Mouse (Mus musculus): ENCODE results near the gene Arhgap45. TPM values are rescaled to one million over a fixed set of nuclear protein-coding genes. Genes with fewer than 3 reads are reported as not detected.
"Not testable (repeated sequence)": the region's sequence is repeated elsewhere in the genome, so short reads cannot be mapped to it uniquely, and the experiment has no call there.

The Arhgap45 gene
- total RNA-seq, 2 experiments from 2014 or later, result 1.6 to 1.7 TPM

DNA sequence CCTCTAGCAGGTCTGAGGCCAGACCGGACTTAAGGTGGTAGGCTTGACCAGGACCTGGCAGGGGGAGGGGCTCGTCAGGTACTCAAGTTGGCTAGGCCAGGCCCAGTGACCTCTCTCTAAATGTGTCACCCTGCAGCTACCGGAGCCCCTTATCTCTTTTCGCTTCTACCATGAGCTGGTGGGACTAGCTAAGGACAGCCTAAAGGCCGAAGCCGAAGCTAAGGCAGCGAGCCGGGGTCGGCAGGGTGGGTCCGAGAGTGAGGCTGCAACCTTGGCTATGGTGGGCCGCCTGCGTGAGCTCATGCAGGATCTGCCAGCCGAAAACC, 12.0 kb downstream of the Arhgap45 start:
- intact Hi-C loops (cut with DNase I), result no loop called here
- no peak for DNase-seq

GRCm38 (mm10) chr10:80030191-80030590, 13.7 kb downstream of the Arhgap45 start:
- DNase-seq, result no peak
- intact Hi-C loops (cut with DNase I), result no loop called here

DNA sequence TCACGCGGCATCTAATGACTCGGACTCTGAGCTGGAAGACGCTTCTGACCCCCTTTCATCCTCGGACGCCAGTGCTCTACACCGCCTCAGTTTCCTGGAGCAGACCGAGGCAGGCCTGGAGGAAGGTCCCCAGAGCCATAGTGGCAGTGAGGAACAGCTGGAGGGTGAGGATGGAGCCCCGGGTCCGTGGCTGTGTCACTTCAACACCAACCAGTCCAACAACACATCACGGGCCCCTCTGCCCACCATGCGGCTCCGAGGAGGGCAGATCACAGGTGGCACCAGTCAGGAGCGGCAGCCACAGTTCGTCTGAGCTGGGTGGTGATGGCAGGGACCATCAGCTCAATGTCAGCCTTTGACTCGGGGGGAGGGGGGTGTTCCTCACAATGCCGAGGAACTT, 14.3 kb downstream of the Arhgap45 start:
- intact Hi-C loops (cut with DNase I), result no loop called here

DNA sequence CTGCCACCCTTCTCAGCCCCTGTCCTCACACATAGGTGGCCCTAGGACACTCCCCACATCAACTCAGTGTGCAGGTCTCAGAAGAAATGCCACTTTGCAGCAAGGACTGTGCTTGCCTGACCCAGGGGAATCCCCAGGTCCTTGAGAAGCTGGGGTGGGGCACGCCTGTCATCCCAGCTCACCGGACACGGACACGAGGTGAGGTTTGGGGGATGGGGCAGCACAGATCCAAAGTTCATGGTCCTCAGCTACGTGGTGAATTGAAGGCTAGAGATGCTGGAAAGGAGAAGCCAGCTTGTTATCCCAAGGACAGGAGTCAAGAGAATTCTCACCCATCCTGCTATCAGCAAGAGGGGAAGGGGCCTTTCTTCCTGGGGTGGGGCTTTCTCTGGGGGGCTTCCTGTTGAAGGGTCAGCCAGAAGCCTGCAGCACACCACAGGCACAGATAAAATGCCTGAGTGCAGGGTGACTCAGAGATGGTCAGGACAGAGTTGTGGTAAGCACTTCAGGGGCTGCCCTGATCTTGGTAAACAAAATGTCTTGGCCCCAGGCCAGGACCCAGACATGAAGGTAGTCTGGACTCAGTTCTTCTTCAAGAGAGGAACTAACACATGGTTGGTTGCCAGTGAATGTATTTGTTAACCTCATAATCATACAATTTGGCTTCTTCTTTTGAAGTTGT, 16.5 kb downstream of the Arhgap45 start:
- DNase-seq, result no peak
- intact Hi-C loops (cut with DNase I), result no loop called here

More for the DNA sequence above, 14.3 kb downstream of the Arhgap45 start:
- no peak for DNase-seq

DNA sequence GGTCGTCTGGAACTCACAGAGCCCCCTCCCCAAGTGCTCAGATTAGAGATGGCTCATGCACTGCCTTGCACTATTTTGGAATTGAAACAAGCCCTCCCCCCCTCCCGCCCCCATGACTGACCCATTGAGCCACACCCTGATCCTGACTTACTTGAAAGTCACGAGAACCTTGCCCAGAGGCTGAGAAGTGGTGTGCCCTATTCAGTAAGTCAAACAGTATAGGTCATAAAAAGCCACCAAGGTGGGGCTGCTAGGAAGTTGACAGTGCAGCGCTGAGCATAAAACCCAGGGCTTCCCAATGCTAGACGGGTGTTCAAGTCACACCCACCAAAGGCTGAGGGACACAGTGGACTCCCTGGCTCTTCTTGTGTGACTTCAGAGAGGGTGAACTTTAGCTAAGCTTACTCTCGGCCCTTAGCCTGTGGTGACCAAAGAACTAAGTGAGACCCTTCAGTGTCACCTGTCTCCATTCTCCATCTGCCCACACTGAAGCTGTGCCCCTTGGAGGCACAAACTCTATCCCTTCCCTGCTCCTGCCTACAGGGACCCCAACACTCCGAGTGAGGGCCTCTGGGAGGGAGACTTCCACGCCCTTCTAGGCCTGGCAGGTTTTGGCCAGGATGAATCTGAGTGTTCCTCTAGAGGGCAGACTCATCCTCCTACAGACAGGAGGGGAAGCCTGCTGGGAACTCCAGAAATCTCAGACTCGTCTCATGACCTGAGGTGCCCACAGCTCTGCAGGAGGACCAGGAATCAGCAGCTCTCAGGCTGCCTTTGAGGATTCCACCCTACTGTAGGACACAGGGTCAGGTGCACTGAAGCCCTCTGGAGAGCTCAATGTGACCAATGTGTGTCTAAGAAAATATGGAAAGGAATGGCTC, 17.3 kb downstream of the Arhgap45 start:
- no peak for DNase-seq
- intact Hi-C loops (cut with DNase I), result no loop called here

- DNase-seq, result no peak
- intact Hi-C loops (cut with DNase I), result loop anchor here (5.0 kb wide), 1 partner anchor 43 kb away; no protein-coding TSS in a partner anchor
Observed at GRCm38 (mm10) chr10:80035148-80035547, 18.7 kb downstream of the Arhgap45 start.

- no peak for DNase-seq
- intact Hi-C loops (cut with DNase I), result loop anchor here (5.0 kb wide), 1 partner anchor 43 kb away; no protein-coding TSS in a partner anchor
Observed at GRCm38 (mm10) chr10:80035686-80036085, 19.2 kb downstream of the Arhgap45 start.

DNA sequence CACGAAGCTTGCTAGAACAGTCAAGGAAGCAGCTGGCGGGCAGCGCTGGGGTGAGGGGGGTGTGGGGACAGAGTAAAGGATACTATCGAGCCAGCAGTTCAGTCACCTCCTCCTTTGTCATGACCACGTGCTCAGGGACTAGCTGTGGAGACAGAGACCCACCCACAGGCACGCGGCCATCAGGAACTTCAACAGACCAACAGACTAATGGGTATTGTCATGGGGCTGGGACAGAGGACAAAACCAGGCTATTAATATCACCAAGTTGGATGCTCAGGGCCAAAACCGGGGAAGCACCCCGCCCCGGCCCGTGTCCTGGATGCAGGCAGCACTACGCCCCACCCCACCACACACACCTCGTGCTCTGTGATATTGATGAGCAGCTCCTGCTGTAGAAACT, 20.4 kb downstream of the Arhgap45 start:
- DNase-seq, result no peak
- intact Hi-C loops (cut with DNase I), result loop anchor here (5.0 kb wide), 1 partner anchor 45 kb away; no protein-coding TSS in a partner anchor

DNA sequence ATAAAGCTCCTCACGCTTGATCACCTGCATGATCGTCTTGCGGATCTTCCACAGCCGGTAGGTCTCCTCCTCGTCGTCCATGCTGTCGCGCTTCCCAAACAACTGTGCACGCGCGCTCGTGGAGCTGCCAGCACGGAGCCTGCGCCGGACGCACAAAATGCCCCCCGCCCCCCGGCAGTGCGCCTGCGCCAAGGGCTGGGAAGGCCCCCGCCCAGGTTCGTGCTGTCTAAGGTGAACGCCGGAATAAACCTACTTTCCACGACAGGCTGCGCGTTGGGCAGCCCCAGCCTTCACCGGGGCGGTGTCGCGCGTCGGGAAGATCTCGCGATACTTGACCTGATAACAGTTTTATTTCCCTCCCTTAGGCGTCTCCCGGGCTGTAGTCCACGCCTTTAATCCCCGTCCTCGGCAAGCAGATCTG, 23.1 kb downstream of the Arhgap45 start, which contains the start of gene Polr2e:
Polr2e (minus strand) TSS at position 237 of the 421 bp plus-strand sequence.
- DNase-seq, result peak; percentile 97
- intact Hi-C loops (cut with DNase I), result loop anchor here (5.0 kb wide), 1 partner anchor 47 kb away; no protein-coding TSS in a partner anchor

DNA sequence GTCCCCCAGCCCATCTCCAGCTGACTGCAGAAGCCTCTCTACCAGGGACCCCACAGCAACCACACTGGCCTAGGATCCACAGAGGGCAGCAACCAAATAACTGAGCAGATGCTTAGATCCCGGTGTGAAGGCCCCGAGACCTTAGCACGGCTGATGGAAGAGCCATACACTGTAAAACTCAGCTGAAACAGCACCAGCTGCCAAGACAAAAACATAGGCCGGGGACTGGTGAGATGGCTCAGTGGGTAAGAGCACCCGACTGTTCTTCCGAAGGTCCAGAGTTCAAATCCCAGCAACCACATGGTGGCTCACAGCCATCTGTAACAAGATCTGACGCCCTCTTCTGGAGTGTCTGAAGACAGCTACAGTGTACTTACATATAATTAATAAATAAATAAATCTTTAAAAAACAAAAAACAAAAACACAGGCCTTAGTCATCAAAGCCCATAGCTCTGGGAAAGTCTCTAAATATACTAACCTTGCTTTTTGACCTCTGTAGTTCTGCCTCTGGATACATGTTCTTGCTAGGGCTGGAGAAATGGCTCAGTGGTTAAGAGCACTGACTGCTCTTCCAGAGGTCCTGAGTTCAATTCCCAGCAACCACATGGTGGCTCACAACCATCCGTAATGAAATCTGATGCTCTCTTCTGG, 25.1 kb downstream of the Arhgap45 start:
- intact Hi-C loops (cut with DNase I); DNase-seq: not testable (repeated sequence)

DNA sequence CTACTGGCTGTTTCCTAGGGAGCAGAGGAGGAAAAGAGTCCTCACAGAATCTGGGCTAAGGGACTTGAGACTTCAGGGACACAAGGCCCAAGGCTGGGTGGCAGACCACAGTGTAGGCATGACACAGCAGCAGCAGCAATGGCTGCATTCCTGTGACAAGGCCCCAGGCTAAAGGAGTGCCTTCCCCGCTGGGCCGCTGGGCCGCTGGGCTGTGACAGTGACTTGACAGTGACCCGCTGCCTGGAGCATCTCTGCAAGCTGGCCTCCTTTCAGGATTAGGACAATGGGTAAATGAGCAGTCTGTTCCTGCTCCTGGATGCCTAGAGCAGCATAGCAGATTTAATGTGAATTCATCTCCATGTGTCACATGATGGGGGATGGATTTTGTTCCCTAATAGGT, 27.6 kb downstream of the Arhgap45 start:
- no peak for DNase-seq
- intact Hi-C loops (cut with DNase I), result no loop called here

DNA sequence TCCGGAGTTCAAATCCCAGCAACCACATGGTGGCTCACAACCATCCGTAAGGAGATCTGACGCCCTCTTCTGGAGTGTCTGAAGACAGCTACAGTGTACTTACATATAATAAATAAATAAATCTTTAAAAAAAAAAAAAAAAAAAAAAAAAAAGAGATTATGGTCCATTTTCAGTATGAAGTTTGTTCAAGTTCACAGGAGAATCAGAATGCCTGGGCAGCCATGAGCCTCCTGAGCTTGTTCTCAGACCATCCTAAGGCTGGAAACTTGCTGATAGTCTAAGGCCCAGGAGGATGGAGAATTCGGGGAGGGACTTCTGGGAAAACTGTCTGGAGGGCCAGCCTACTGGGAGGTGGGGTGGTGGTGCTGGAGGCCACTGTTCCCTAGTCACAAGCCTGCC, 28.9 kb downstream of the Arhgap45 start:
- DNase-seq; intact Hi-C loops (cut with DNase I): not testable (repeated sequence)

DNA sequence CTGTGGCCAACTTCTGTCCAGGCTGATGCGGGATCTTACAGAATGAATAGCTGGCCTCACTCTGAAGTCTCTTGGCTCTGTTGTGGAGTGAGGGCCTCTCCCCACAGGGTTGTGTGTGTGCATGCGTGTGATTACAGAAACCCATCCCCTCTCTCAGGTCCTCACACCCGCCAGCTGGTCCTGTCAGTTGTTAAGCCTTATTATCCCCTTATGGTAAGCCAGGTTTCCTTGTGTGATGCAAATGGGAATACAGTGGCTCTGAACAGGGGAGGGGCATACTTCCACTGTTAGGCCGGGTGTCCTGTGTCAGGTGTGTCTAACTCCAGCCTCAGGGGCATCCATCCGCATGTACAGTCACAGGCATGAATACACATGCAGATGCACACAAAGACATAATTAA, 29.3 kb downstream of the Arhgap45 start:
- no peak for DNase-seq
- intact Hi-C loops (cut with DNase I), result no loop called here

GRCm38 (mm10) chr10:80047041-80047565, 30.6 kb downstream of the Arhgap45 start, which contains the start of gene Gpx4:
Gene Gpx4 (plus strand): TSS chr10:80047166.
- DNase-seq, result no peak
- intact Hi-C loops (cut with DNase I), result no loop called here

DNA sequence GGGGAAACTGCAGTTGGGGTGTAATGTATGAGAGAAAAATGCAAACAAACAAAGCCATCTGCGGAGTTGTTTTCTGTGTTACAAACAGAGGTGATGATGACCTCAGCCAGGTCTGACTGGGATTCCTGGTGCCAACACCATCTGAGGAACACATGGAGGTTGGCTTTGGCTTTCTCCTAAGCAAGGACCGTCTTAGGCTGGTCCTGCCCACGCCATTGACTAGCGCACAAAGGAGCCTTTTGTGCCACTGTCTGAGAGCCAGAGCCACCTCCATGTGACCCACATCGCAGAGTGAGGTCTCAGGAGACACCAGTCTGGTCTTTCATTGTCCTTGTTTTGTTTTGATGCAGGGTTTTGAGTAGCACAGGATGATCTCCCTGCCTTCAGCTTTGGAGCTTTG, 31.9 kb downstream of the Arhgap45 start:
- intact Hi-C loops (cut with DNase I), result no loop called here
- no peak for DNase-seq

GRCm38 (mm10) chr10:80048834-80049233, 32.4 kb downstream of the Arhgap45 start:
- intact Hi-C loops (cut with DNase I), result no loop called here

DNA sequence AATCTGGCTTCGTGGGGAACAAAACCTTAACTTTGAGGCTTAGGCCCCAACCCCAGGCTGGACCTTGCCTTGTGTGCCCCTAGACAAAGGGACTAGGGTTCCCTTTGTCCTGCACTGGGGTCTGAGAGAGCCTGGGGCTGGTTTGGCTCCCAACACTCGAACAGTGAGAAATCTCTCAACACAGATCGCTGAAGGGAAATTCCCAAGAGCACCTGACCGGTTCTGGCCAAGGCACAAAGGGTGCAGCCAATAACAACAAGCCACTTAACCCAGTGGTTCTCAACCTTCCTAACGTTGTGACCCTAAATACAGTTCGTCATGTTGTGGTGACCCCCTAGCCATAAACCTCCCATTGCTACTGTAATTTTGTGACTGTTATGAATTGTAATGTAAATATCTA, 33.8 kb downstream of the Arhgap45 start:
- intact Hi-C loops (cut with DNase I), result no loop called here
- DNase-seq, result no peak

More at GRCm38 (mm10) chr10:80048834-80049233, 32.4 kb downstream of the Arhgap45 start:
- DNase-seq, result no peak

DNA sequence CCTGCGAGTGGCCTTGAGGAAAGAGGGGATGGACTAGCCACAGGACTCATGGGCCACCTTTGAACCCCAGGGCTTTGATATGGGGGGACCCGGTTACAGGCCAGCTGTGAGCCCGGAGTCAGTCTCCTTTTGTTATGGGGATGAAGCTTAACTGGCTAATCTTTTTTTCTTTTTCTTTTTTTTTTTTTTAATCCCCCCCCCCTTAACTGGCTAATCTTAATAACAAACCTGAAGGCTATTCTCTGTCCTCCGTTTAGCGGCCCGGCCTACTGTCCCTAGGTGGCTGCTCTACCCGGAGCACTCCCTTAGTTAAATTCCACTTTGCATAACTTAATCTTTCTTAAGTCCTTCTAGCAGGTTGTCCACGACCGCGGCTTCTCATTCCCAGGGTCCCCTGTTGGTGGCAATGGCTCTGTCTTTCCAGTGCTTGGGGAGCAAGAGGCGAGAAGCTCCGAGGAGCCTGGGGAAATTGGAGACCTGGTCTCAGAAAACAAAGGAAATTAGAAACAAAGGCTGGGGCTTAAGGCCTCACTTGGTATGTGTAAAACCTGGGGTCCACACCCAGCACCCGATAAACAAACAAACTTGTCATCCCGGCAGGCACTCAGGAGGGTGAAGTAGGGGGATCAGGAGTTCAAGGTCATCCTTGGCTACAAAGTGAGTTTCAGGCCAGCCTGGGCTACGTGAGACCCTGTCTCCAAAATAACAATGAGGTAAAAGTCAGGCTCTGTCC, 34.6 kb downstream of the Arhgap45 start:
- intact Hi-C loops (cut with DNase I), result no loop called here
- no peak for DNase-seq

GRCm38 (mm10) chr10:80051618-80052373, 35.3 kb downstream of the Arhgap45 start:
- no peak for DNase-seq
- intact Hi-C loops (cut with DNase I), result no loop called here
